ENCODE assay signal across 16 mouse cellular contexts in the genomic region with DNA sequence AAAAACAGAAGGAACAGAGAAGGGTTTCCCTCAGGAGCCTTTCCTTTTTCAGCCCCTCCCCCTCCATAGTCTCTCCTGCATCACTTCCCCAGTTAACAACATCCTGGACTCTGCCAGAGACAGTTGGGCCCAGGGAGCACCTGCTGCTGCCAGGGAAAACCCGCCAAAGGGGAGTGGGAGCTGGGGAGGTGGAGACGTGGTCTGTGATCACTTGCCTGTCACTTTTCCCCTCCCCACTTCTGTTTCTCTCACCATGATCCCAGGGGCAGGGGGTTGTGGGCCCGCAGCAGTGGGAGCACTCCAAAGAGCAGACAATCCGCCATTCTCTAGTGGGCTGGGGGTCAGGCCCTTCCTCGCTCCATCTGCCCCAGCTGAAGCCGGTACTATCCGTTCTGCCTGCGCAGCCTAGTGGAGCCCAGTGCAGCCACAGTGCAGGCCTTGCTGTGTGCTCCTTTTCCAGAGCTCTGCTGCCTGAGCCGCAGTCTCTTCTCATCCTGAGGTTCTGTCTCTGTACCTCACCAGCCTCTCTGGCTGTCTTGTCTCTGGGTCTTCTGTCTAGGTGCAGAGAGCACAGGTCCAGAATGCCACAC. TPM values are rescaled to one million over a fixed set of nuclear protein-coding genes. Genes with fewer than 3 reads are reported as not detected.
DNase-seq lines count a peak whose midpoint lies in the region; ATAC-seq and TF ChIP-seq lines count a peak whose summit lies in the region.
"Had no signal": no experiment of that assay in that cellular context is flagged by ENCODE, and none has a peak within 500 bp of the region (broad histone marks: within the 10 kb centered on the region; RNA-seq: fewer than 3 reads in every experiment).

No protein-coding gene starts in this region.

- H3K27ac ChIP-seq in forebrain, embryonic 14.5 days (ENCODE audit: low read depth, low read length) = no peak overlapping the region
- peak overlapping the region; percentile 46 for H3K27ac ChIP-seq in midbrain, embryonic 11.5 days (ENCODE audit: low read depth, low read length)
- H3K27ac ChIP-seq in left cerebral cortex, adult 2 months = no peak overlapping the region
- H3K27ac ChIP-seq: embryonic facial prominence, embryonic 15.5 days; liver, embryonic 15.5 days; macrophage had no signal

- peaks cover 6% of the 10 kb centered on the region; the same call in 1 of the 2 replicates for H3K27me3 ChIP-seq in forebrain, embryonic 14.5 days (replicated peaks; ENCODE audit: control insufficient read depth, insufficient read depth, low read length)
- H3K27me3 ChIP-seq in midbrain, embryonic 11.5 days (ENCODE audit: control insufficient read depth, insufficient read depth, low read length) = no peaks in the 10 kb centered on the region

- peak; percentile 47 for DNase-seq in embryo, embryonic 10 days (ENCODE audit: low spot score)
- no peak for DNase-seq in embryo, embryonic 9.5 days (ENCODE audit: extremely low spot score)
- peak; percentile 27 for DNase-seq in R1 (ENCODE audit: low read depth, low spot score)
- DNase-seq in forebrain, embryonic 14.5 days (ENCODE audit: low spot score) = no peak
- peak; percentile 89 for DNase-seq in midbrain, embryonic 11.5 days (ENCODE audit: low spot score, missing footprints)
- DNase-seq in heart, postnatal 14 days = no peak
- no peak for DNase-seq in left cerebral cortex, adult 2 months (ENCODE audit: extremely low spot score in 1 of 2, low spot score in 2 of 2)
- no peak for DNase-seq in lung, adult 2 months
- DNase-seq: adrenal gland, postnatal 14 days; cerebellum, adult 11-12 months had no signal

- H3K4me2 ChIP-seq in forebrain, embryonic 14.5 days (ENCODE audit: low read length) = no peak overlapping the region
- peak overlapping the region; percentile 24; the same call in 1 of the 2 replicates for H3K4me2 ChIP-seq in midbrain, embryonic 11.5 days
- H3K4me2 ChIP-seq: embryonic facial prominence, embryonic 15.5 days; liver, embryonic 15.5 days had no signal

- H3K9ac ChIP-seq in forebrain, embryonic 14.5 days (ENCODE audit: low read length) = no peak overlapping the region
- peak overlapping the region; percentile 22; the same call in 1 of the 2 replicates for H3K9ac ChIP-seq in midbrain, embryonic 11.5 days (ENCODE audit: low read length)
- H3K9ac ChIP-seq: embryonic facial prominence, embryonic 15.5 days; liver, embryonic 15.5 days had no signal

- no peak overlapping the region for H3K4me3 ChIP-seq in forebrain, embryonic 14.5 days (ENCODE audit: low read depth, low read length)
- H3K4me3 ChIP-seq in midbrain, embryonic 11.5 days (ENCODE audit: low read depth, low read length) = no peak overlapping the region
- no peak overlapping the region for H3K4me3 ChIP-seq in left cerebral cortex, adult 2 months
- H3K4me3 ChIP-seq in lung, adult 2 months (replicated peaks; ENCODE audit: extremely low read depth, low read depth, low read length) = no peak overlapping the region
- H3K4me3 ChIP-seq: embryonic facial prominence, embryonic 15.5 days; liver, embryonic 15.5 days had no signal

- WGBS in forebrain, embryonic 14.5 days = 10% methylated on average over 9 of the region's 9 CpGs
- 8% methylated on average over 9 of the region's 9 CpGs for WGBS in midbrain, embryonic 11.5 days
- 29% methylated on average over 9 of the region's 9 CpGs for WGBS in lung, adult 2 months

- TF ChIP-seq POLR2A in lung, adult 2 months (IDR thresholded peaks at IDR 0.05; ENCODE audit: borderline replicate concordance, extremely low read depth, low read depth, low read length) = no peak

- peaks cover 9% of the 10 kb centered on the region for H3K4me1 ChIP-seq in forebrain, embryonic 14.5 days (ENCODE audit: control insufficient read depth, insufficient read depth, low read length)
- peaks cover 13% of the 10 kb centered on the region for H3K4me1 ChIP-seq in midbrain, embryonic 11.5 days (ENCODE audit: control insufficient read depth, insufficient read depth, low read length)
- H3K4me1 ChIP-seq in lung, adult 2 months (ENCODE audit: control insufficient read depth, insufficient read depth, low read length) = no peaks in the 10 kb centered on the region
- H3K4me1 ChIP-seq: liver, embryonic 15.5 days had no signal

- intact Hi-C loops in heart, postnatal 14 days (cut with DNase I) = no loop called here
- intact Hi-C loops in left cerebral cortex, adult 2 months (cut with DNase I) = no loop called here

- ATAC-seq in forebrain, embryonic 14.5 days = peak; percentile 32; the same call in 1 of the 2 replicates
- peak; percentile 73; the same call in 1 of the 2 replicates for ATAC-seq in midbrain, embryonic 11.5 days (ENCODE audit: low FRiP score)
- ATAC-seq: intestine, embryonic 16.5 days had no signal

- no peak for TF ChIP-seq CTCF in left cerebral cortex, adult 2 months (IDR thresholded peaks at IDR 0.05)
- no peak for TF ChIP-seq CTCF in lung, adult 2 months (IDR thresholded peaks at IDR 0.05; ENCODE audit: insufficient read depth, low read length)

- H3K36me3 ChIP-seq in forebrain, embryonic 14.5 days (ENCODE audit: control insufficient read depth, insufficient read depth, low read length) = no peaks in the 10 kb centered on the region
- no peaks in the 10 kb centered on the region for H3K36me3 ChIP-seq in midbrain, embryonic 11.5 days (ENCODE audit: control insufficient read depth, insufficient read depth, low read length)
- H3K36me3 ChIP-seq: embryonic facial prominence, embryonic 15.5 days; liver, embryonic 15.5 days had no signal

- no peaks in the 10 kb centered on the region for H3K9me3 ChIP-seq in forebrain, embryonic 14.5 days (replicated peaks; ENCODE audit: control insufficient read depth, low read length)
- no peaks in the 10 kb centered on the region for H3K9me3 ChIP-seq in midbrain, embryonic 11.5 days (ENCODE audit: control insufficient read depth, low read length)
- H3K9me3 ChIP-seq: embryonic facial prominence, embryonic 15.5 days; liver, embryonic 15.5 days had no signal

RNA-seq across cellular contexts. Expression of a gene that starts 37.5 kb away (rescaled TPM):
- 7.0 and 7.2 TPM in 2 replicates for polyA plus RNA-seq in forebrain, embryonic 14.5 days (2014; fragmentation: Nextera tagmentation; extraction: Ambion mirVana)
- 32.8 and 37.6 TPM in 2 replicates for polyA plus RNA-seq in midbrain, embryonic 11.5 days (2014; fragmentation: Nextera tagmentation; extraction: Ambion mirVana)
- total RNA-seq in heart, postnatal 14 days (2021) = not detected
- under 1 TPM in 1 of 2 experiments, not detected in 1; 0.09 TPM for total RNA-seq in left cerebral cortex, adult 2 months (2021)
- polyA plus RNA-seq in lung, adult 2 months (2012; rRNA removed) = not detected in 2 replicates
- total RNA-seq: adrenal gland, postnatal 14 days had no signal
- polyA plus RNA-seq: heart, embryonic 14.5 days; macrophage; thymus, postnatal 0 days had no signal

RNA-seq across cellular contexts. Expression of a gene that starts 49.5 kb away (rescaled TPM):
- 45.1 and 45.5 TPM in 2 replicates for polyA plus RNA-seq in forebrain, embryonic 14.5 days (2014; fragmentation: Nextera tagmentation; extraction: Ambion mirVana)
- polyA plus RNA-seq in midbrain, embryonic 11.5 days (2014; fragmentation: Nextera tagmentation; extraction: Ambion mirVana) = 54.8 and 63.8 TPM in 2 replicates
- 10 to 100 TPM; 11.0 to 12.3 TPM for total RNA-seq in heart, postnatal 14 days (2021)
- 10 to 100 TPM; 21.4 to 23.2 TPM for total RNA-seq in left cerebral cortex, adult 2 months (2021)
- polyA plus RNA-seq in lung, adult 2 months (2012; rRNA removed) = 2.9 and 4.4 TPM in 2 replicates

Comparison
In these comparisons a context has a peak if more than half of its experiments do, and no peak if none do; other contexts are left out.
1. DNase-seq: peak in embryo, embryonic 10 days (single experiment), R1 (single experiment) and midbrain, embryonic 11.5 days (single experiment); none in embryo, embryonic 9.5 days (single experiment), forebrain, embryonic 14.5 days (single experiment), heart, postnatal 14 days (0 of 2), left cerebral cortex, adult 2 months (0 of 2) and lung, adult 2 months (single experiment).